Mouse (Mus musculus) midbrain, embryonic 14.5 days (tissue): ENCODE results near the gene Nup210l. TPM values are rescaled to one million over a fixed set of nuclear protein-coding genes. Genes with fewer than 3 reads are reported as not detected.

Experiments used
- ATAC-seq: fragments of 200-750 bp; cut with Nextera tagmentation; 2 replicates; pipeline ENCODE4 v1.8.0; 2017; ENCODE audit warnings: moderate number of reproducible peaks, moderate library complexity; ENCODE audit not compliant: low FRiP score, low TSS enrichment
- DNase-seq: peaks from one replicate; pipeline ENCODE4 v3.0.0-alpha.2; 2015
- H3K27ac ChIP-seq: fragments of 300-500 bp; sonication (generic); replicated peaks from 2 replicates; pipeline ENCODE4 v1.5.1; 2014; ENCODE audit warnings: mild to moderate bottlenecking, low read depth, low read length, moderate library complexity
- H3K27me3 ChIP-seq: fragments of 300-500 bp; sonication (generic); 2 replicates; pipeline ENCODE4 v1.6.1; 2014; ENCODE audit warnings: low read length, control low read depth, mixed read lengths; ENCODE audit not compliant: control insufficient read depth, insufficient read depth
- H3K36me3 ChIP-seq: fragments of 300-500 bp; sonication (generic); 2 replicates; pipeline ENCODE4 v1.6.1; 2014; ENCODE audit warnings: low read length, control low read depth; ENCODE audit not compliant: control insufficient read depth, insufficient read depth
- H3K4me1 ChIP-seq: fragments of 300-500 bp; sonication (generic); 2 replicates; pipeline ENCODE4 v1.6.1; 2014; ENCODE audit warnings: mild to moderate bottlenecking, antibody characterized with exemption, low read length, control low read depth; ENCODE audit not compliant: control insufficient read depth, insufficient read depth
- H3K4me2 ChIP-seq: fragments of 300-500 bp; sonication (generic); 2 replicates; pipeline ENCODE4 v1.6.1; 2014; ENCODE audit warnings: mild to moderate bottlenecking, low read length, moderate library complexity
- H3K4me3 ChIP-seq: fragments of 300-500 bp; sonication (generic); replicated peaks from 2 replicates; pipeline ENCODE4 v1.5.1; 2014; ENCODE audit warnings: low read depth, low read length
- H3K9ac ChIP-seq: fragments of 300-500 bp; sonication (generic); replicated peaks from 2 replicates; pipeline ENCODE4 v1.6.1; 2014; ENCODE audit warnings: mild to moderate bottlenecking, low read length, moderate library complexity
- H3K9me3 ChIP-seq: fragments of 300-500 bp; sonication (generic); 2 replicates; pipeline ENCODE4 v1.6.1; 2016; ENCODE audit warnings: low read length, control low read depth, mixed read lengths; ENCODE audit not compliant: control insufficient read depth
- WGBS: fragments of 180-500 bp; shearing (Covaris S2); extraction: QIAGEN DNeasy Blood & Tissue Kit; methylation state at CpG from one replicate; pipeline ENCODE4 v1.1.7; 2014; 5-methylcytosine and 5-hydroxymethylcytosine counted together
- microRNA counts: library from miRNA; unstranded; fragments of <30 nt; microRNA quantifications from one replicate; lab custom pipeline; 2016
- microRNA-seq: library from miRNA; unstranded; fragments of <30 nt; microRNA quantifications from one replicate; pipeline ENCODE4, GENCODE M21; 2016
- polyA plus RNA-seq: library from polyadenylated mRNA; unstranded; fragments of >200 nt; fragmentation: Nextera tagmentation; extraction: Ambion mirVana; gene quantifications from 2 replicates; pipeline ENCODE4 v1.2.1, GENCODE M21; 2014

Nup210l gene
- polyA plus RNA-seq, 1 experiment from 2014 or later: 0.61 TPM

DNA sequence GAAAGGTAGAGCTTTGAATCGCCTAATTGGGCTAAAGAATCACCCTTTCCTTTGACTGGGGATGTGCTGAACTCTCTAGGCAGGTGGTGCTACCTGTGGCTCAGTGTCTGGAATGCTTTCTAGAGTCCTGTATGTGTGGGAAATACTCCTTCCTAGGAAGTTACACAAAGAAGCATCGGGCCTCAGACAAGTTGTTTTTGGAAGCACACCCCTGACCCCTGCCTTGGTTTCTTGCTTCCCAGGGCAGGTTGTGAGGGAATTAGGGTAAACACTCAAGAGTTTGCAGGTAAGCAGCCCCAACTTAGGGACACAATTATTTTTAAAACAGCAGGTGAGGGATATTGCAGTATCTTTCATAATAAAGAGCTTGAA is 151.2 kb downstream of the Nup210l start:
- peak overlapping the region; percentile 92 for H3K4me3 ChIP-seq
- H3K27me3 ChIP-seq: no peaks in the 10 kb centered on the region
- H3K4me2 ChIP-seq: peak overlapping the region; percentile 64
- WGBS: 29% methylated on average over 2 of the region's 2 CpGs
- DNase-seq (no peak), ATAC-seq (no peak)
- peaks cover 45% of the 10 kb centered on the region for H3K36me3 ChIP-seq
- no peak overlapping the region for H3K27ac ChIP-seq
- peak overlapping the region; percentile 90 for H3K9ac ChIP-seq
- no peaks in the 10 kb centered on the region for H3K9me3 ChIP-seq
- peaks cover 8% of the 10 kb centered on the region for H3K4me1 ChIP-seq

DNA sequence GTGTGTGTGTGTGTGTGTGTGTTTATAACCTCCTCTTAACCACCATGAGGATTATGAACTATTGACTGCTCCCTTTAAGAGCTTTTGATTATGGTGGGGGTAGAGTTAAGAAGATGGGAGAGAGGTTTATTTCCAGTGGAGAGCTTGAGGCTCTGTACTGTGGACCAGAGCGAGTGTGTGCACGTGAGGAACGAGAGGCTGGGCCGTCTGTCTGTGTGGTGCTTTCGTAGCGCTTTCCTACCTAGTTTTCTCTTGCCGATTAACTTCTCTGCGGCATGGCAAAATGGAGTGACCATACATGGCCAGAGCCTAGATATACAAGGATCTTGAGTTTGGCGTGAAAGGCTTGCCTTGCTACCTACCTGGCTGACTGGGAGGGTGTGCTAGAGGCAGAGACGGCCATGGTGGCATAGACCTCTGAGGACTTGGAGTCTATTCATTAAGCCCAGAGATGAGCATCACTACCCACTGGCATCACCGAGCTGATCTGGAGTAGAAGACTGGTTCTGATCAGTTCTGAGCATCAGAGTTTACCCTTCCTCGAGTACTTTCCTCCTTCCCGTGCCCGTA is 151.9 kb downstream of the Nup210l start:
- H3K9me3 ChIP-seq: no peaks in the 10 kb centered on the region
- no peaks in the 10 kb centered on the region for H3K27me3 ChIP-seq
- no peak for ATAC-seq
- DNase-seq: no peak
- H3K4me2 ChIP-seq: peak overlapping the region; percentile 64
- no peak overlapping the region for H3K9ac ChIP-seq
- WGBS: 95% methylated on average over 14 of the region's 14 CpGs
- H3K36me3 ChIP-seq: peaks cover 48% of the 10 kb centered on the region
- H3K27ac ChIP-seq: no peak overlapping the region
- H3K4me3 ChIP-seq: no peak overlapping the region; the same call in none of the 2 replicates
- peaks cover 8% of the 10 kb centered on the region for H3K4me1 ChIP-seq

DNA sequence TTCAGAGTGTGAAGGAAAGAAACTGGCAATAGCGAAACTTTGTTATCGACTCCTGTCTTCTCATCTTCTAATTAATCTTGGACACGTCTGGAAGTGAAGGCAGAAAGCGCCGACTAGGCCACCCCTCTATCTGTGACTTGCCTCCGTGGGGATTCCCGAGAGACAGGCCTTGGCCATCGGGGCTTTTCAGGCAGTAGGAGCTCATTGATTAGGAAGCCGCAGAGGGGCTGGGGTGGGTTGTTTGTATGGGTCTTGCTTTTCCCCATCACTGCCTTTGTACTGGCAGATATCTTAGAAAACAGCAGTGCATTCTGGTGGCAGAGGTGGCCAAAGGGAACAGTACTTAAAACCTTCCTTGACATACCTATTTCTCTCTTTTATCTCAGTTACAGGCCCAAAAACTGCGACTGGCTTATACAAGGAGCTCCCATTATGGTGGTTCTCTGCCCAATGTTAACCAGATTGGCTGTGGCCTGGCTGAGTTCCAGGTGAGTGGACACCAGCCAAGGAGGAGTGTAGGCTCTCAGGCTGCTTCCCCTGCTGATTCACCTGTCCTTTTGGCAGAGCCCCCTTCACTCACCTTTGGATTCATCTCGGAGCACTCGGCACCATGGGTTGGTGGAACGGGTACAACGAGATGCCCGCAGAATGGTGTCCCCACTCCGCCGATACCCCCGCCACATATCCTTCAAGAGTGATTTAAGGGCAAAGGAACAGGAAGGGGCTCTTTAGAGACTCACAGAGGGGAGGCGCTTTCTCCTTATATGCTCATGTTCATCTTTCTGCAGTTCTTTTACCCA is 153.0 kb downstream of the Nup210l start:
- WGBS: 93% methylated on average over 19 of the region's 19 CpGs
- no peak overlapping the region for H3K27ac ChIP-seq
- H3K36me3 ChIP-seq: peaks cover 52% of the 10 kb centered on the region
- no peaks in the 10 kb centered on the region for H3K9me3 ChIP-seq
- ATAC-seq: no peak
- H3K9ac ChIP-seq: no peak overlapping the region
- no peaks in the 10 kb centered on the region for H3K27me3 ChIP-seq
- DNase-seq: no peak
- H3K4me1 ChIP-seq: peaks cover 8% of the 10 kb centered on the region
- no peak overlapping the region for H3K4me3 ChIP-seq
- H3K4me2 ChIP-seq: no peak overlapping the region

DNA sequence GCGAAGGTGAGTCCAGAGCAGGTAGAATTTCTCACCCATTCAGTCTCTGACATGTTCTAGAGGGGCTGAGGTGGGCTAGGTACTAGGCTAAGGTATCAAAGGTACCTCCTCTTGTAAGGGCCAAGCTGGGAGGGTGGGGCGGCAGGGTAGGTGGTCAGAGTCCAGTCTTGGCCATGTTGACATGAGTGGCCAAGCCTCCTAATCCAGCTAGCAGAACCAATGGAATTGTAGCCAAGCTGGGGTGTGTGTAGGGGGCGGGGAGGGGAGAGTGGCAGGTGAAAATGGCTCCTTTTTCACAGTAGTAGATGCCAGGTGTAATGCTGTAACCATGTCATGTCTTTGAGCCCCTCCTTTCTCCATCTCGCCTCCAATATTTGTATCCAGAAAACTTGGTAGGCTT is 154.6 kb downstream of the Nup210l start:
- Histone ChIP-seq H3K4me1 (peaks cover 8% of the 10 kb centered on the region), H3K36me3 (peaks cover 68% of the 10 kb centered on the region), H3K4me2 (no peak overlapping the region), H3K9me3 (no peaks in the 10 kb centered on the region), H3K9ac (no peak overlapping the region), H3K4me3 (no peak overlapping the region), H3K27ac (no peak overlapping the region), H3K27me3 (no peaks in the 10 kb centered on the region)
- ATAC-seq (no peak), DNase-seq (no peak)
- WGBS: 93% methylated on average over 4 of the region's 4 CpGs

MicroRNAs encoded within 50 kb of the gene (microRNA counts, 519-probe panel; counts per million panel counts)
- 4,996 counts per million, percentile 50 among the panel's probes with 10 or more counts for microRNA mmu-miR-190b (lab: Ali Mortazavi, UCI)

Small RNA genes within 50 kb of the gene (microRNA-seq; reads per million reads assigned to microRNA genes)
- gene Mir190b: 21.6 reads per million, percentile 41 among the genes with 10 or more reads in this experiment

Other genes with a start within 250 kb of the Nup210l start
- 0.27 and 0.66 TPM in 2 replicates for gene Il6ra, start 190.9 kb upstream of the Nup210l start, polyA plus RNA-seq
- 13.6 and 14.7 TPM in 2 replicates for gene Atp8b2, start 140.6 kb upstream of the Nup210l start, polyA plus RNA-seq
- gene Hax1, start 105.4 kb upstream of the Nup210l start, polyA plus RNA-seq: 111 and 114 TPM in 2 replicates
- 229 and 241 TPM in 2 replicates for gene 4933434E20Rik, start 52.5 kb upstream of the Nup210l start, polyA plus RNA-seq
- 126 and 174 TPM in 2 replicates for gene Ubap2l, start 51.5 kb upstream of the Nup210l start, polyA plus RNA-seq
- gene Tpm3, start 31.5 kb upstream of the Nup210l start, polyA plus RNA-seq: 333 and 357 TPM in 2 replicates
- gene Rps27, start 109.5 kb downstream of the Nup210l start, polyA plus RNA-seq: 1,026 and 1,236 TPM in 2 replicates
- gene Rab13, start 109.6 kb downstream of the Nup210l start, polyA plus RNA-seq: 10.7 and 11.7 TPM in 2 replicates
- gene Jtb, start 127.5 kb downstream of the Nup210l start, polyA plus RNA-seq: 102 and 114 TPM in 2 replicates
- 2.1 and 2.7 TPM in 2 replicates for gene Creb3l4, start 139.4 kb downstream of the Nup210l start, polyA plus RNA-seq
- gene Slc39a1, start 144.0 kb downstream of the Nup210l start, polyA plus RNA-seq: 44.0 and 46.6 TPM in 2 replicates
- gene Crtc2, start 150.0 kb downstream of the Nup210l start, polyA plus RNA-seq: 11.4 and 12.9 TPM in 2 replicates
- gene Dennd4b, start 161.1 kb downstream of the Nup210l start, polyA plus RNA-seq: 7.3 and 7.6 TPM in 2 replicates
- 16.0 and 22.9 TPM in 2 replicates for gene Gatad2b, start 189.0 kb downstream of the Nup210l start, polyA plus RNA-seq